Mouse (Mus musculus) stomach, postnatal 0 days (tissue): ENCODE results near the gene Abca13.

Source experiments
- CTCF ChIP-seq: IDR thresholded peaks from 2 replicates; pipeline ENCODE4 v1.5.1; 2016; ENCODE audit warnings: antibody characterized with exemption, low read depth, mild to moderate bottlenecking, moderate library complexity
- EP300 ChIP-seq: optimal IDR thresholded peaks from 2 replicates; pipeline ENCODE3; 2016; ENCODE audit warnings: antibody characterized with exemption

- no peak for TF ChIP-seq CTCF
- no peak for TF ChIP-seq EP300
Observed at GRCm38 (mm10) chr11:9705190-9705589, 513.4 kb downstream of the Abca13 start.
